12 mouse cellular contexts compared by ENCODE assay signal in genomic region chr2:129998476-129998875, GRCm38 (mm10). TPM values are rescaled to one million over a fixed set of nuclear protein-coding genes. Genes with fewer than 3 reads are reported as not detected.
DNase-seq lines count a peak whose midpoint lies in the region; ATAC-seq and TF ChIP-seq lines count a peak whose summit lies in the region.
"Had no signal": no experiment of that assay in that cellular context is flagged by ENCODE, and none has a peak within 500 bp of the region (broad histone marks: within the 10 kb centered on the region; RNA-seq: fewer than 3 reads in every experiment).

No protein-coding gene starts in this region.

- 53% methylated on average over 7 of the region's 7 CpGs for WGBS in forebrain, postnatal 0 days
- WGBS in intestine, embryonic 15.5 days: 64% methylated on average over 7 of the region's 7 CpGs

- peak overlapping the region; percentile 50 for H3K27ac ChIP-seq in forebrain, postnatal 0 days (ENCODE audit: low read depth, low read length)
- no peak overlapping the region for H3K27ac ChIP-seq in intestine, embryonic 15.5 days
- H3K27ac ChIP-seq: heart, embryonic 13.5 days; liver, embryonic 14.5 days; macrophage had no signal

- no peak overlapping the region for H3K4me2 ChIP-seq in forebrain, postnatal 0 days (ENCODE audit: low read depth)
- no peak overlapping the region for H3K4me2 ChIP-seq in intestine, embryonic 15.5 days (replicated peaks)
- H3K4me2 ChIP-seq: heart, embryonic 13.5 days had no signal

- no peak for TF ChIP-seq POLR2A in brain, embryonic 14.5 days (IDR thresholded peaks at IDR 0.05; ENCODE audit: borderline replicate concordance, extremely low read depth, insufficient read depth, insufficient read length, poor library complexity, severe bottlenecking)

- no peak for TF ChIP-seq CTCF in brain, embryonic 14.5 days (IDR thresholded peaks at IDR 0.05; ENCODE audit: borderline replicate concordance, extremely low read depth, insufficient read depth, insufficient read length)
- TF ChIP-seq CTCF in forebrain, postnatal 0 days (IDR thresholded peaks at IDR 0.05; ENCODE audit: low read depth): no peak; the same call in 1 of the 2 replicates

- no peaks in the 10 kb centered on the region for H3K36me3 ChIP-seq in forebrain, postnatal 0 days (ENCODE audit: insufficient read depth)
- no peaks in the 10 kb centered on the region for H3K36me3 ChIP-seq in intestine, embryonic 15.5 days
- H3K36me3 ChIP-seq: heart, embryonic 13.5 days had no signal

- no peaks in the 10 kb centered on the region for H3K9me3 ChIP-seq in forebrain, postnatal 0 days (ENCODE audit: low read length)
- H3K9me3 ChIP-seq in intestine, embryonic 15.5 days: no peaks in the 10 kb centered on the region
- H3K9me3 ChIP-seq: heart, embryonic 13.5 days had no signal

- no peak overlapping the region for H3K9ac ChIP-seq in forebrain, postnatal 0 days
- no peak overlapping the region for H3K9ac ChIP-seq in intestine, embryonic 15.5 days
- H3K9ac ChIP-seq: heart, embryonic 13.5 days; liver, embryonic 14.5 days had no signal

- H3K27me3 ChIP-seq in forebrain, postnatal 0 days (ENCODE audit: insufficient read depth, low read length): no peaks in the 10 kb centered on the region
- no peaks in the 10 kb centered on the region for H3K27me3 ChIP-seq in intestine, embryonic 15.5 days (replicated peaks)
- H3K27me3 ChIP-seq: heart, embryonic 13.5 days had no signal

- no peaks in the 10 kb centered on the region for H3K4me1 ChIP-seq in forebrain, postnatal 0 days (ENCODE audit: insufficient read depth)
- no peaks in the 10 kb centered on the region for H3K4me1 ChIP-seq in intestine, embryonic 15.5 days (replicated peaks)

- no peak overlapping the region for H3K4me3 ChIP-seq in forebrain, postnatal 0 days (ENCODE audit: low read depth, low read length)
- no peak overlapping the region for H3K4me3 ChIP-seq in intestine, embryonic 15.5 days (replicated peaks)
- H3K4me3 ChIP-seq: heart, embryonic 13.5 days had no signal

- intact Hi-C loops in left cerebral cortex, postnatal 25 days (cut with DNase I): no loop called here

- peak; percentile 91 for DNase-seq in brain, adult 2 months (ENCODE audit: low read depth, low spot score)
- DNase-seq in brain, embryonic 14.5 days (ENCODE audit: low read depth): peak; percentile 82
- peak; percentile 86 for DNase-seq in forebrain, postnatal 0 days
- peak; percentile 68 to 76 for DNase-seq in left cerebral cortex, postnatal 25 days (ENCODE audit: low spot score in 2 of 2)
- DNase-seq in gastrocnemius, postnatal 10 days: no peak
- DNase-seq: kidney, postnatal 10 days; thymus, adult 18-20 months had no signal

- peak; percentile 81 for ATAC-seq in forebrain, postnatal 0 days
- ATAC-seq in megakaryocyte, adult 5-6 weeks (ENCODE audit: poor library complexity, severe bottlenecking): no peak
- ATAC-seq in intestine, embryonic 15.5 days: no peak

RNA-seq across cellular contexts. Expression of gene Tgm3, which starts 13.7 kb away (rescaled TPM):
- polyA plus RNA-seq in brain, embryonic 14.5 days (2012; rRNA removed): 0.19 and 0.25 TPM in 2 replicates
- total RNA-seq in forebrain, postnatal 0 days (2014; rRNA removed): 0.48 and 0.77 TPM in 2 replicates
- 0.12 and 0.16 TPM in 2 replicates for polyA plus RNA-seq in forebrain, postnatal 0 days (2015; fragmentation: Nextera tagmentation; extraction: Ambion mirVana)
- total RNA-seq in left cerebral cortex, postnatal 25 days (2021): 1 to 10 TPM; 3.0 to 4.4 TPM
- total RNA-seq in gastrocnemius, postnatal 10 days (2021): under 1 TPM in 1 of 2 experiments, not detected in 1; 0.07 TPM
- 1.1 and 1.4 TPM in 2 replicates for total RNA-seq in megakaryocyte, adult 5-6 weeks (2015)
- total RNA-seq in megakaryocyte, adult 5-6 weeks (2017): 0.37 and 1.1 TPM in 2 replicates
- polyA plus RNA-seq in intestine, embryonic 15.5 days (2015; fragmentation: Nextera tagmentation; extraction: Ambion mirVana): 0.05 TPM in 1 of 2 replicates, not detected in the other
- polyA plus RNA-seq: heart, embryonic 13.5 days; macrophage had no signal
